Mouse (Mus musculus) liver, embryonic 12.5 days (tissue): ENCODE data around the gene Ier5l. TPM values are rescaled to one million over a fixed set of nuclear protein-coding genes. Genes with fewer than 3 reads are reported as not detected.

Experiments used
- ATAC-seq: fragments of 200-750 bp; cut with Nextera tagmentation; 2 replicates; pipeline ENCODE4 v1.8.0; 2017; ENCODE audit warnings: moderate number of reproducible peaks, mild to moderate bottlenecking, moderate library complexity
- H3K27ac ChIP-seq: fragments of 300-500 bp; sonication (generic); 2 replicates; pipeline ENCODE4 v1.5.1; 2016; ENCODE audit warnings: mild to moderate bottlenecking
- H3K27me3 ChIP-seq: fragments of 300-500 bp; sonication (generic); replicated peaks from 2 replicates; pipeline ENCODE4 v1.6.1; 2016; ENCODE audit warnings: mild to moderate bottlenecking, moderate library complexity
- H3K36me3 ChIP-seq: fragments of 300-500 bp; sonication (generic); 2 replicates; pipeline ENCODE4 v1.6.1; 2016; ENCODE audit warnings: mild to moderate bottlenecking, moderate library complexity
- H3K4me1 ChIP-seq: fragments of 300-500 bp; sonication (generic); 2 replicates; pipeline ENCODE4 v1.6.1; 2016
- H3K4me2 ChIP-seq: fragments of 300-500 bp; sonication (generic); 2 replicates; pipeline ENCODE4 v1.6.1; 2016; ENCODE audit warnings: mild to moderate bottlenecking, moderate library complexity
- H3K4me3 ChIP-seq: fragments of 300-500 bp; sonication (generic); 2 replicates; pipeline ENCODE4 v1.5.1; 2016; ENCODE audit warnings: mild to moderate bottlenecking, moderate library complexity
- H3K9ac ChIP-seq: fragments of 300-500 bp; sonication (generic); 2 replicates; pipeline ENCODE4 v1.6.1; 2016; ENCODE audit warnings: mild to moderate bottlenecking, moderate library complexity
- H3K9me3 ChIP-seq: fragments of 300-500 bp; sonication (generic); replicated peaks from 2 replicates; pipeline ENCODE4 v1.6.1; 2016; ENCODE audit warnings: mild to moderate bottlenecking, moderate library complexity
- WGBS: fragments of 180-500 bp; shearing (Covaris S2); methylation state at CpG from one replicate; pipeline ENCODE4 v1.1.7; 2016; ENCODE audit not compliant: insufficient replicate concordance; 5-methylcytosine and 5-hydroxymethylcytosine counted together
- polyA plus RNA-seq: library from polyadenylated mRNA; unstranded; fragments of >200 nt; fragmentation: Nextera tagmentation; extraction: Ambion mirVana; gene quantifications from 2 replicates; pipeline ENCODE4 v1.2.1, GENCODE M21; 2016

The Ier5l gene
- polyA plus RNA-seq, 1 experiment from 2014 or later, result 0.44 TPM

DNA sequence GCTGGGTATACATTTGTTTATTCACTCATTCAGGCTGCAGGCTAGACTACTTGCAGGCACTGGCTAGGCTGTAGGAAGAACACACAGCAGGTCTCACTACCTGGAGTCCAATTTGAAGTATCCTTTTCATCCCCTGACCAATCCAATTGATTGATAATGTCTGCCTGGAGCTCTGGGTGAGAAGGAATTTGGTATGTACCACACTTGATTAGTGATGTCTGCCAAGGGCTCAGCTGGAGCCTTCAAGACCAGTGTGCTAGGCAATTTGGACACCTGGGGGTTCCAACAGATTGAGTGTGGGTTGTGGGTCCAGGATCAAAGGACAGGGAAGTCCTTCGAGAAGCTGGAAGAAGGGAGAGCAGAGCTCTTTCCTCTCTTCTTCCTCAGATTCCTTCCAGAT, 4.5 kb upstream of the Ier5l start:
- no peak for ATAC-seq
- no peak overlapping the region for H3K4me2 ChIP-seq

GRCm38 (mm10) chr2:30476241-30476640, 2.2 kb upstream of the Ier5l start:
- H3K9ac ChIP-seq, result no peak overlapping the region
- H3K36me3 ChIP-seq, result no peaks in the 10 kb centered on the region
- peaks cover 73% of the 10 kb centered on the region for H3K27me3 ChIP-seq
- no peak overlapping the region for H3K4me3 ChIP-seq
- 74% methylated on average over 2 of the region's 2 CpGs for WGBS
- no peak overlapping the region for H3K4me2 ChIP-seq
- peaks cover 11% of the 10 kb centered on the region; the same call in 1 of the 2 replicates for H3K4me1 ChIP-seq
- ATAC-seq, result no peak
- no peaks in the 10 kb centered on the region for H3K9me3 ChIP-seq
- H3K27ac ChIP-seq, result no peak overlapping the region

More for the DNA sequence above, 4.5 kb upstream of the Ier5l start:
- no peak overlapping the region for H3K9ac ChIP-seq
- H3K4me1 ChIP-seq, result peaks cover 5% of the 10 kb centered on the region; the same call in 1 of the 2 replicates
- H3K9me3 ChIP-seq, result no peaks in the 10 kb centered on the region
- peaks cover 59% of the 10 kb centered on the region for H3K27me3 ChIP-seq
- H3K27ac ChIP-seq, result no peak overlapping the region
- WGBS, result 48% methylated on average over 1 of the region's 1 CpGs
- no peaks in the 10 kb centered on the region for H3K36me3 ChIP-seq
- H3K4me3 ChIP-seq, result no peak overlapping the region

DNA sequence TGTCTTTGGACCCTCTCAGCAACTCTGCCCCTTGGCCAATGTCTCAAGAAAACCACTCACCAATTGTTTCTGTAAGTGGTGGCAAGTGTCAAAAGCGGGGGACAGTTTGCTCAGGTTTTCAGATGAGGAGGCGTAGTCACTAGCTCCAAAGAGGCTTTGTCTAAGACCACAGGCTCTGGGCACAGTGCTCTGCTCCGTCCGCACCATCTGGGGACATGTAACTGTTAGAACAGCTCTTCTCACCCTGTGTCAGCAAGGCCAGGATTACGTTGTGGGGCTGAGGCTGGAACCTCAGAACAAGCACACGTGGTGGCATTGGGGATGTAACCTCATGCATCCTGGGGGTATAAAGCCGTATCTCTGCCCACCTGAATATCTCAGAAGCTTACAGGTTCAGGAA, 1.4 kb upstream of the Ier5l start:
- Histone ChIP-seq H3K9ac (no peak overlapping the region), H3K9me3 (no peaks in the 10 kb centered on the region), H3K36me3 (no peaks in the 10 kb centered on the region), H3K4me2 (no peak overlapping the region), H3K4me3 (no peak overlapping the region), H3K27ac (no peak overlapping the region), H3K4me1 (peaks cover 14% of the 10 kb centered on the region), H3K27me3 (peaks cover 75% of the 10 kb centered on the region)
- WGBS, result 73% methylated on average over 7 of the region's 7 CpGs
- ATAC-seq, result no peak

- no peaks in the 10 kb centered on the region for H3K9me3 ChIP-seq
- ATAC-seq, result no peak
- H3K36me3 ChIP-seq, result no peaks in the 10 kb centered on the region
- H3K4me2 ChIP-seq, result peak overlapping the region; percentile 70
- H3K27ac ChIP-seq, result no peak overlapping the region
- peaks cover 18% of the 10 kb centered on the region for H3K4me1 ChIP-seq
- WGBS, result 35% methylated on average over 4 of the region's 4 CpGs
- H3K27me3 ChIP-seq, result peaks cover 82% of the 10 kb centered on the region
- H3K4me3 ChIP-seq, result peak overlapping the region; percentile 59; the same call in 1 of the 2 replicates
- no peak overlapping the region for H3K9ac ChIP-seq
Measured at GRCm38 (mm10) chr2:30474776-30475175, 757 bp upstream of the Ier5l start.

- Histone ChIP-seq H3K9me3 (no peaks in the 10 kb centered on the region), H3K4me1 (peaks cover 21% of the 10 kb centered on the region), H3K27me3 (peaks cover 94% of the 10 kb centered on the region), H3K4me3 (peak overlapping the region; percentile 59), H3K9ac (peak overlapping the region; percentile 57), H3K36me3 (no peaks in the 10 kb centered on the region), H3K4me2 (peak overlapping the region; percentile 70), H3K27ac (peak overlapping the region; percentile 62)
- ATAC-seq, result 0 out of 2 replicates have a peak, but pooled peaks have one; percentile 8
- 2% methylated on average over 66 of the region's 80 CpGs for WGBS
Measured at GRCm38 (mm10) chr2:30473431-30474031, 488 bp downstream of the Ier5l start.

DNA sequence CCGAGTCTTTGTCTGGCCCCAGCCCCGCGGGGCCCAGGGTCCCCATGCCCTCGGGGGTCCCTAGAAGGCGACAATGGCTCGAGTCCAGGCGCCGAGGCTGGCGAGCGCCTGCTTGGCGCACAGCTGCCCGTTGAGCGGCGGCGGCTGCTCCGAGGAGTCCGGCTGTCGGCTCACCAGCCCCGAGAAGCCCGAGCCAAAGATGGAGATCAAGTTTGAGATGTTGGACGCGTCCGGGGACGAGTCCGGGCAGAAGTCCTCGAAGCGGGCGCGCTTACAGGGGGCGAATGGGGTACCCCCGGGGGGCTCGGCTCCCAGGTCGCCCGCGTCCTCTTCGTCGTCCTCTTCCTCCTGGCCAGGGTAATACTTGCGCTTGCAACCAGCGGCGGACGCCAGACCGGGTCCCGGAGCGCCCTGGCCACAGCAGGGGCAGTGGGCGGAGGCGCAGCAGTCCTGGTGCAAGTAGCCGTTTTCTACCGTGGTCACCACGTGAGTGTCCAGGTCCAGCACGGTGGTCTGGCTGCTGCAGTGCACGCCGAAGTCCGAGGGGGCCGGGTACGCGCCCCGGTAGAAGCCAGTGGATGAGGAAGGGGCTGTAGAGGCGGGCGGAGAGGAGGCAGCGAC, 1.2 kb downstream of the Ier5l start:
- Histone ChIP-seq H3K27me3 (peaks cover 97% of the 10 kb centered on the region), H3K4me3 (peak overlapping the region; percentile 59), H3K27ac (peak overlapping the region; percentile 62), H3K9ac (peak overlapping the region; percentile 57), H3K9me3 (no peaks in the 10 kb centered on the region), H3K4me2 (peak overlapping the region; percentile 70), H3K4me1 (peaks cover 21% of the 10 kb centered on the region), H3K36me3 (no peaks in the 10 kb centered on the region)
- ATAC-seq, result no peak
- 3% methylated on average over 59 of the region's 60 CpGs for WGBS

DNA sequence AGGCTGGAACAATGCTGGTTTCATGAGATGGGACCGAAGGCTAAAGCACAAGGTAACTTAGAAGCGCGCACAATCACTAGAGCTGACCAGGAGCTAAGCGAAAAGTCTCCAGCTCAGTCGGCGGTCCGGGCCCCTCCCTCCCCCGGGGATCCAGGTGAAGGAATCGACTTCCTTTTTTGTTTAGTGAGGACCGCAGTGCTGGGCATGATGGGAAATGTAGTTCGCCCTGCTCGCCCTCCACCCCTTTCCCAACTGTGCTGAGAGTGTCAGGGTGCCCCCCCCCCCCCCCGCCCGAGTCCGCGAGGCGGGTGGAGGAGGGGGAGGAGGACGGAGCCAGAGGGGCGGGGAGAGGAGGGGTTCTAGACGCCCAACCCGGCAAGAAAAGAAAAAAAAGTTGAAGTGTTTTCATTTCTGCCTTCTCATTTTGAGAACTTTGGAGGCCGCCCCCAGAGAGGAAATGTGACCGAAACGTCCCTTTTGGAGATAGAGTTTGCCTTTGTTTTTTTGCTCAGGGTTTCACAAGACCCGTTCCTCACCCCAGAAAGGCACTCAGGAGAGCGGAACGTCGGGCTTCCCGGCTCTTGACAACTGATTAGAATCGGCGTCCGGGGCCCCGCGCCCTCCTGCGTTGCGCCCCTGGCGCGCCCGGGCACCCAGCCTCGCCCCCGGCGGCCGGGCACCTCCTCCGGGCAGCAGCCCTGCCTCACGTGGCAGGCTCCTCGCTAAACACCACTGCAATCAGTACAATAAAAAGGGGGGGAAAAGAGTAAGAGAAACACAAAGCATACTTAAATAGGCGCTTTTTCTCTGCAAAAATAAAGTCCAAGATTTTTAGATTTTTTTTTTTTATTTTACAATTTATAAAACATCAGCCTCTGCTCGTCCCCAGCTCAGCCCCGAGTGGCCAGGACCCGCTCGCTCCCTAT, 2.0 kb downstream of the Ier5l start:
- Histone ChIP-seq H3K9ac (peak overlapping the region; percentile 57), H3K9me3 (no peaks in the 10 kb centered on the region), H3K4me1 (peaks cover 21% of the 10 kb centered on the region), H3K4me3 (peak overlapping the region; percentile 59), H3K4me2 (peak overlapping the region; percentile 70), H3K27ac (peak overlapping the region; percentile 73), H3K36me3 (no peaks in the 10 kb centered on the region), H3K27me3 (peaks cover 98% of the 10 kb centered on the region)
- WGBS, result under 1% methylated on average over 46 of the region's 51 CpGs
- ATAC-seq, result peak; percentile 26; the same call in 1 of the 2 replicates

DNA sequence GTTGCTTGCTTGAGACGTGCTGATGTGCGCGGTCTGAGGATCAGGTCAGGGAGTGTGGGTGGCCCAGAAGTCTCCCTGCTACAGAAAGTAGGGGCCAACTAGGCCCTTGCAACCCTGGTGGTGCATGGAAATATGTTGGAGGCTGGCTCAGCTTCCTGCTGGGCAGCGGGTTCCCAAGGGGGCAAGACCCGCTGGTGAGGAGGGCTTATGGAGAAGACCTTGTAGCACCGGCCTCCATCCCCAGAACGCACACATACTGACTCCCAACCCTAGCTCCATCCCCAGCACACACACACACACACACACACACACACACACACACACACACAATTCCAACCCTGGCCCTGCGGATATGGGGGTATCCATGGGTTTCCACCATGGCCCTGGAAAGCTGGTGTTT, 3.0 kb downstream of the Ier5l start:
- Histone ChIP-seq H3K4me3 (no peak overlapping the region), H3K36me3 (no peaks in the 10 kb centered on the region), H3K4me1 (peaks cover 21% of the 10 kb centered on the region), H3K4me2 (peak overlapping the region; percentile 60; the same call in 1 of the 2 replicates), H3K9ac (no peak overlapping the region), H3K9me3 (no peaks in the 10 kb centered on the region), H3K27me3 (peaks cover 98% of the 10 kb centered on the region), H3K27ac (no peak overlapping the region)
- 20% methylated on average over 8 of the region's 8 CpGs for whole genome bisulfite sequencing
- ATAC-seq, result no peak

DNA sequence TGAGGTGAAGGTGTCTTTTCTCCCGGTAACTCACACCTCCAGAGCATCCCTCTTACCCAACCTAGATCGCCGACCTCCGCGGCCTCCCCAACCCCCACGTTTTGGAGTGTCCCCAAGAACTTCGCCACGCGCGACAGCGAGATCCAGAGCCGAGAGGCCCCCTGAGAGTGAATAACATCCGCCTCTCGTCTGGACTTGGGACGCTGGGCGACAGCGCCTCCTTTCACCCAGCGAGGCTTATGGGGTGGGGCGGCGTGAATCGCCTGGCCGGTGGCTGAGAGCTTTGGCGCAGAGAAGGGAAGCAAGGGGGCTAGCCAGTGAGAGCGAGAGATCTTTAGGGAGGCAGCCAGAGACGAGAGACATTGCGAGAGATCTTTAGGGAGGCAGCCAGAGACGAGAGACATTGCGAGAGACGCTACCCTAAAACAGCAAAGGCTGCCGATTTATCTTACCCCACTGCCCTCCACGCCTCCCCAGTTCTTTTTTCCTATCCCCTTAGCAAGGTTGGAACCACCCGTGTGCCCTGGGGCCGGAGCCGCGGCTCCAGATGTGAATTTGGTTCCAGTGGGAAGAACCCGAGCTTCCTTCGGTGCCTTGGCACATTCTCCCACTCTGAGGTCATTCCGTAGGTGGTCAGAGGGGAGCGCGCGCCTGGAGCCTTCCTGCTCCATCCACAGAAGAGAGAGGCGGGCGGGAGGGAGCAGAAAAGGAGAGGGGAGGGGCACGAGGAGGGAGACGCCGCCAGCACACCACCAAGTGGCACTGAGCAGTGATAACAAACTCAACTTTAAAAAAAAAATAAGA, 3.7 kb downstream of the Ier5l start:
- 2% methylated on average over 46 of the region's 46 CpGs for WGBS
- 0 out of 2 replicates have a peak overlapping the region, but pooled peaks have one; percentile 13 for H3K27ac ChIP-seq

GRCm38 (mm10) chr2:30469796-30470142, 4.2 kb downstream of the Ier5l start:
- Histone ChIP-seq H3K4me1 (peaks cover 21% of the 10 kb centered on the region), H3K4me2 (peak overlapping the region; percentile 60), H3K4me3 (peak overlapping the region; percentile 39), H3K36me3 (no peaks in the 10 kb centered on the region), H3K27me3 (peaks cover 96% of the 10 kb centered on the region), H3K27ac (no peak overlapping the region), H3K9ac (no peak overlapping the region), H3K9me3 (no peaks in the 10 kb centered on the region)
- no peak for ATAC-seq
- WGBS, result 1% methylated on average over 19 of the region's 19 CpGs

More for the DNA sequence above, 3.7 kb downstream of the Ier5l start:
- Histone ChIP-seq H3K9me3 (no peaks in the 10 kb centered on the region), H3K4me3 (peak overlapping the region; percentile 39), H3K4me2 (peak overlapping the region; percentile 60), H3K27me3 (peaks cover 97% of the 10 kb centered on the region), H3K9ac (peak overlapping the region; percentile 7; the same call in 1 of the 2 replicates), H3K36me3 (no peaks in the 10 kb centered on the region), H3K4me1 (peaks cover 21% of the 10 kb centered on the region)
- ATAC-seq, result no peak

DNA sequence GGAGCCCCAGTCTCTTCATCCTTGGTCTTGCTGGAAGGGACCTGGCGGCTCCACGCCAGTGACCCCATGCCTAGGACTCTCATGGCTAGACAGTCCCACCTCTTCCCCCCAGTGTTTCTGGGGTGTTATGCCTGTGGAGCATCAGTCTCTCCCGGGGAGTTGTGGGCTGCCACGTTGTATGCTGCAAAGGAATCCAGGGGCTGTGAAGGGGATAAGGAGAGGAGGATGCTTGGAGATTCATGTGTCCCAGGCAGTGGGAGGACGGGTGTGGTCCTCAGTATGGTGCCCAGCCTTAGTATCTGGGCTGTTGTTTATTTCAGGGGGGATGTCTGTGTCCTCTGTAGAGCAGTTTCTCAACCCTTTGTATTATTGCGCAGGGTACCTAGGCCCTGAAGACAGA, 5.0 kb downstream of the Ier5l start:
- Histone ChIP-seq H3K9me3 (no peaks in the 10 kb centered on the region), H3K9ac (no peak overlapping the region), H3K27ac (no peak overlapping the region), H3K4me2 (no peak overlapping the region), H3K4me3 (no peak overlapping the region), H3K4me1 (peaks cover 24% of the 10 kb centered on the region), H3K27me3 (peaks cover 88% of the 10 kb centered on the region), H3K36me3 (no peaks in the 10 kb centered on the region)
- ATAC-seq, result no peak
- WGBS, result 47% methylated on average over 6 of the region's 6 CpGs
